Mouse (Mus musculus): ENCODE results near the gene Oosp3.

The Oosp3 gene

GRCm38 (mm10) chr19:11696755-11697154 is at the start of gene Oosp3:
Gene Oosp3 (plus strand): TSS chr19:11697055.
- no peak for DNase-seq (ENCODE audit: low read depth, low spot score)

GRCm38 (mm10) chr19:11649564-11649963 is 47.3 kb upstream of the Oosp3 start:
- DNase-seq (ENCODE audit: low read depth, low spot score): no peak

- no peak for DNase-seq (ENCODE audit: low read depth, low spot score)
Observed at GRCm38 (mm10) chr19:11659142-11659541, 37.7 kb upstream of the Oosp3 start.

GRCm38 (mm10) chr19:11660459-11660858 is 36.4 kb upstream of the Oosp3 start, which contains the start of gene Oosp2:
Gene Oosp2 (minus strand): TSS chr19:11660559.
- no peak for DNase-seq (ENCODE audit: low read depth, low spot score)

- no peak for DNase-seq (ENCODE audit: low read depth, low spot score)
Observed at GRCm38 (mm10) chr19:11661562-11661961, 35.3 kb upstream of the Oosp3 start.

GRCm38 (mm10) chr19:11690839-11691238 is 6.0 kb upstream of the Oosp3 start, which contains the start of gene Oosp1:
Gene Oosp1 (minus strand): TSS chr19:11691150.
- no peak for DNase-seq (ENCODE audit: low read depth, low spot score)

GRCm38 (mm10) chr19:11691454-11691853 is 5.4 kb upstream of the Oosp3 start:
- no peak for DNase-seq (ENCODE audit: low read depth, low spot score)

- DNase-seq (ENCODE audit: low read depth, low spot score): no peak
Observed at GRCm38 (mm10) chr19:11698342-11698741, 1.5 kb downstream of the Oosp3 start.

- DNase-seq (ENCODE audit: low read depth, low spot score): no peak
Observed at GRCm38 (mm10) chr19:11712451-11712850, 15.6 kb downstream of the Oosp3 start.

GRCm38 (mm10) chr19:11720071-11720470 is 23.2 kb downstream of the Oosp3 start:
- DNase-seq (ENCODE audit: low read depth, low spot score): no peak

GRCm38 (mm10) chr19:11723870-11724269 is 27.0 kb downstream of the Oosp3 start:
- no peak for DNase-seq (ENCODE audit: low read depth, low spot score)

- no peak for DNase-seq (ENCODE audit: low read depth, low spot score)
Observed at GRCm38 (mm10) chr19:11724275-11724674, 27.4 kb downstream of the Oosp3 start.

- DNase-seq (ENCODE audit: low read depth, low spot score): no peak
Observed at GRCm38 (mm10) chr19:11725915-11726314, 29.1 kb downstream of the Oosp3 start.

GRCm38 (mm10) chr19:11727304-11727703 is 30.4 kb downstream of the Oosp3 start:
- DNase-seq (ENCODE audit: low read depth, low spot score): no peak

GRCm38 (mm10) chr19:11730278-11730677 is 33.4 kb downstream of the Oosp3 start:
- DNase-seq (ENCODE audit: low read depth, low spot score): no peak

- no peak for DNase-seq (ENCODE audit: low read depth, low spot score)
Observed at GRCm38 (mm10) chr19:11736455-11736854, 39.6 kb downstream of the Oosp3 start.

GRCm38 (mm10) chr19:11745680-11746079 is 48.8 kb downstream of the Oosp3 start:
- DNase-seq (ENCODE audit: low read depth, low spot score): no peak

GRCm38 (mm10) chr19:11747298-11747697 is 50.4 kb downstream of the Oosp3 start, which contains the start of gene Gif:
Gene Gif (plus strand): TSS chr19:11747554.
- DNase-seq (ENCODE audit: low read depth, low spot score): no peak

Measured in WW6 (cell line).